Mouse (Mus musculus): ENCODE results near the gene Cpsf6. TPM values are rescaled to one million over a fixed set of nuclear protein-coding genes. Genes with fewer than 3 reads are reported as not detected.

The Cpsf6 gene
- polyA plus RNA-seq, 1 experiment from 2014 or later: 49.4 TPM

GRCm38 (mm10) chr10:117312168-117312567 lies 67.6 kb downstream of the Cpsf6 start:
- H3K4me3 ChIP-seq (ENCODE audit: low read depth, low read length): no peak overlapping the region
- H3K27ac ChIP-seq (ENCODE audit: low read length): no peak overlapping the region
- 68% methylated on average over 8 of the region's 8 CpGs for WGBS (ENCODE audit: insufficient replicate concordance)
- H3K4me1 ChIP-seq (ENCODE audit: control insufficient read depth, low read depth, low read length): no peaks in the 10 kb centered on the region
- no peak overlapping the region for H3K4me2 ChIP-seq (ENCODE audit: low read depth, low read length)
- no peak overlapping the region for H3K9ac ChIP-seq (ENCODE audit: low read depth, low read length)
- no peaks in the 10 kb centered on the region for H3K27me3 ChIP-seq (ENCODE audit: control insufficient read depth, insufficient read depth, low read depth, low read length)
- no peak for ATAC-seq (ENCODE audit: low read depth)
- no peaks in the 10 kb centered on the region for H3K36me3 ChIP-seq (ENCODE audit: control insufficient read depth, insufficient read depth)
- no peaks in the 10 kb centered on the region for H3K9me3 ChIP-seq (replicated peaks; ENCODE audit: control insufficient read depth, low read length)

- 56% methylated on average over 5 of the region's 5 CpGs for WGBS (ENCODE audit: insufficient replicate concordance)
- Histone ChIP-seq H3K9me3 (replicated peaks; ENCODE audit: control insufficient read depth, low read length) (no peaks in the 10 kb centered on the region), H3K36me3 (ENCODE audit: control insufficient read depth, insufficient read depth) (no peaks in the 10 kb centered on the region), H3K9ac (ENCODE audit: low read depth, low read length) (no peak overlapping the region), H3K4me1 (ENCODE audit: control insufficient read depth, low read depth, low read length) (no peaks in the 10 kb centered on the region), H3K4me3 (ENCODE audit: low read depth, low read length) (no peak overlapping the region), H3K4me2 (ENCODE audit: low read depth, low read length) (no peak overlapping the region), H3K27ac (ENCODE audit: low read length) (no peak overlapping the region), H3K27me3 (ENCODE audit: control insufficient read depth, insufficient read depth, low read depth, low read length) (no peaks in the 10 kb centered on the region)
- no peak for ATAC-seq (ENCODE audit: low read depth)
These were observed 75.4 kb downstream of the Cpsf6 start for GRCm38 (mm10) chr10:117304371-117304770.

GRCm38 (mm10) chr10:117301688-117302087 lies 78.1 kb downstream of the Cpsf6 start:
- no peak overlapping the region for H3K4me2 ChIP-seq (ENCODE audit: low read depth, low read length)
- no peak for ATAC-seq (ENCODE audit: low read depth)
- no peak overlapping the region for H3K27ac ChIP-seq (ENCODE audit: low read length)
- H3K9ac ChIP-seq (ENCODE audit: low read depth, low read length): no peak overlapping the region
- no peaks in the 10 kb centered on the region for H3K4me1 ChIP-seq (ENCODE audit: control insufficient read depth, low read depth, low read length)
- H3K9me3 ChIP-seq (replicated peaks; ENCODE audit: control insufficient read depth, low read length): no peaks in the 10 kb centered on the region
- H3K36me3 ChIP-seq (ENCODE audit: control insufficient read depth, insufficient read depth): no peaks in the 10 kb centered on the region
- H3K27me3 ChIP-seq (ENCODE audit: control insufficient read depth, insufficient read depth, low read depth, low read length): no peaks in the 10 kb centered on the region
- H3K4me3 ChIP-seq (ENCODE audit: low read depth, low read length): no peak overlapping the region
- WGBS (ENCODE audit: insufficient replicate concordance): 23% methylated on average over 1 of the region's 1 CpGs

- ATAC-seq (ENCODE audit: low read depth): no peak
- no peak overlapping the region for H3K4me2 ChIP-seq (ENCODE audit: low read depth, low read length)
- no peak overlapping the region for H3K9ac ChIP-seq (ENCODE audit: low read depth, low read length)
- H3K9me3 ChIP-seq (replicated peaks; ENCODE audit: control insufficient read depth, low read length): no peaks in the 10 kb centered on the region
- H3K4me1 ChIP-seq (ENCODE audit: control insufficient read depth, low read depth, low read length): no peaks in the 10 kb centered on the region
- H3K27me3 ChIP-seq (ENCODE audit: control insufficient read depth, insufficient read depth, low read depth, low read length): no peaks in the 10 kb centered on the region
- no peak overlapping the region for H3K27ac ChIP-seq (ENCODE audit: low read length)
- no peak overlapping the region for H3K4me3 ChIP-seq (ENCODE audit: low read depth, low read length)
- H3K36me3 ChIP-seq (ENCODE audit: control insufficient read depth, insufficient read depth): no peaks in the 10 kb centered on the region
- 37% methylated on average over 5 of the region's 5 CpGs for WGBS (ENCODE audit: insufficient replicate concordance)
These were observed 79.8 kb downstream of the Cpsf6 start for GRCm38 (mm10) chr10:117299901-117300520.

- no peak overlapping the region for H3K27ac ChIP-seq (ENCODE audit: low read length)
- WGBS (ENCODE audit: insufficient replicate concordance): 69% methylated on average over 4 of the region's 4 CpGs
- H3K27me3 ChIP-seq (ENCODE audit: control insufficient read depth, insufficient read depth, low read depth, low read length): no peaks in the 10 kb centered on the region
- ATAC-seq (ENCODE audit: low read depth): no peak
- H3K36me3 ChIP-seq (ENCODE audit: control insufficient read depth, insufficient read depth): no peaks in the 10 kb centered on the region
- H3K9ac ChIP-seq (ENCODE audit: low read depth, low read length): no peak overlapping the region
- no peak overlapping the region for H3K4me3 ChIP-seq (ENCODE audit: low read depth, low read length)
- no peaks in the 10 kb centered on the region for H3K9me3 ChIP-seq (replicated peaks; ENCODE audit: control insufficient read depth, low read length)
- no peaks in the 10 kb centered on the region for H3K4me1 ChIP-seq (ENCODE audit: control insufficient read depth, low read depth, low read length)
- no peak overlapping the region for H3K4me2 ChIP-seq (ENCODE audit: low read depth, low read length)
These were observed 80.7 kb downstream of the Cpsf6 start for GRCm38 (mm10) chr10:117299106-117299505.

GRCm38 (mm10) chr10:117298336-117298735 lies 81.5 kb downstream of the Cpsf6 start:
- no peak overlapping the region for H3K9ac ChIP-seq (ENCODE audit: low read depth, low read length)
- H3K4me2 ChIP-seq (ENCODE audit: low read depth, low read length): no peak overlapping the region
- H3K4me3 ChIP-seq (ENCODE audit: low read depth, low read length): no peak overlapping the region
- H3K4me1 ChIP-seq (ENCODE audit: control insufficient read depth, low read depth, low read length): no peaks in the 10 kb centered on the region
- no peaks in the 10 kb centered on the region for H3K36me3 ChIP-seq (ENCODE audit: control insufficient read depth, insufficient read depth)
- H3K9me3 ChIP-seq (replicated peaks; ENCODE audit: control insufficient read depth, low read length): no peaks in the 10 kb centered on the region
- ATAC-seq (ENCODE audit: low read depth): no peak
- no peaks in the 10 kb centered on the region for H3K27me3 ChIP-seq (ENCODE audit: control insufficient read depth, insufficient read depth, low read depth, low read length)
- WGBS (ENCODE audit: insufficient replicate concordance): 57% methylated on average over 6 of the region's 6 CpGs
- H3K27ac ChIP-seq (ENCODE audit: low read length): no peak overlapping the region

Other genes with a start within 250 kb of the Cpsf6 start
- gene Frs2, start 231.5 kb downstream of the Cpsf6 start, polyA plus RNA-seq (2015; fragmentation: Nextera tagmentation; extraction: Ambion mirVana): 7.4 and 9.0 TPM in 2 replicates
- gene Yeats4, start 155.5 kb downstream of the Cpsf6 start, polyA plus RNA-seq (2015; fragmentation: Nextera tagmentation; extraction: Ambion mirVana): 28.2 and 30.6 TPM in 2 replicates
- not detected in 2 replicates for gene 9530003J23Rik, start 141.3 kb downstream of the Cpsf6 start, polyA plus RNA-seq (2015; fragmentation: Nextera tagmentation; extraction: Ambion mirVana)
- 661 and 713 TPM in 2 replicates for gene Lyz2, start 97.7 kb downstream of the Cpsf6 start, polyA plus RNA-seq (2015; fragmentation: Nextera tagmentation; extraction: Ambion mirVana)
- gene Lyz1, start 87.1 kb downstream of the Cpsf6 start, polyA plus RNA-seq (2015; fragmentation: Nextera tagmentation; extraction: Ambion mirVana): 0.16 and 0.25 TPM in 2 replicates
- gene Cpm, start 249.5 kb upstream of the Cpsf6 start, polyA plus RNA-seq (2015; fragmentation: Nextera tagmentation; extraction: Ambion mirVana): 47.0 and 61.6 TPM in 2 replicates

Measured in liver, embryonic 16.5 days (tissue).